Mouse (Mus musculus): ENCODE results near the gene Fam214b. TPM values are rescaled to one million over a fixed set of nuclear protein-coding genes. Genes with fewer than 3 reads are reported as not detected.

Gene Fam214b
- total and polyA plus RNA-seq, 3 experiments = 1.3 to 3.8 TPM; not detected in 1

GRCm38 (mm10) chr4:43031237-43031995, 14.6 kb downstream of the Fam214b start, which contains the start of gene Stoml2 (continued):
- TF ChIP-seq MYB (IDR thresholded peaks at IDR 0.05; ENCODE audit: low read depth, low read length) = no peak
- no peak for TF ChIP-seq TAL1 (IDR thresholded peaks at IDR 0.05; ENCODE audit: low read length)
- TF ChIP-seq MAX (IDR thresholded peaks at IDR 0.05; ENCODE audit: low read length) = peak; percentile 63; the same call in 1 of the 2 replicates
- no peak for TF ChIP-seq UBTF (IDR thresholded peaks at IDR 0.05; ENCODE audit: borderline replicate concordance, insufficient read depth, low read depth, low read length)

- Histone ChIP-seq H3K36me3 (ENCODE audit: control insufficient read depth in 1 of 2, insufficient read depth in 2 of 2, low read length in 2 of 2) (peaks cover 1 to 5% of the 10 kb centered on the region in 2 experiments; a peak in 3 of 4 replicates), H3K27me3 (ENCODE audit: control insufficient read depth in 1 of 2, insufficient read depth in 2 of 2, low read length in 2 of 2) (no peaks in the 10 kb centered on the region), H3K27ac (ENCODE audit: control insufficient read depth, low read depth, low read length) (peak overlapping the region; percentile 75), H3K9me3 (replicated peaks; ENCODE audit: insufficient read depth, low read length) (no peaks in the 10 kb centered on the region), H3K4me3 (ENCODE audit: control insufficient read depth in 1 of 2, insufficient read depth in 1 of 2, low read depth in 2 of 2, low read length in 2 of 2) (peak overlapping the region; percentile 84 to 93), H3K79me2 (ENCODE audit: control insufficient read depth, insufficient read depth, low read length, poor library complexity) (peaks cover 16% of the 10 kb centered on the region), H3K4me1 (ENCODE audit: control insufficient read depth in 1 of 2, insufficient read depth in 2 of 2, low read length in 2 of 2) (peaks cover 4 to 9% of the 10 kb centered on the region in 2 experiments; a peak in 3 of 4 replicates), H3K9ac (ENCODE audit: control insufficient read depth, low read depth, low read length, poor library complexity, severe bottlenecking) (peak overlapping the region; percentile 88)
- peak; percentile 57 for DNase-seq (ENCODE audit: low read depth, low spot score)
- TF ChIP-seq TCF12 (IDR thresholded peaks at IDR 0.05; ENCODE audit: low read depth, low read length) (no peak), ZC3H11A (IDR thresholded peaks at IDR 0.05; ENCODE audit: low read depth, low read length) (no peak), ZKSCAN1 (IDR thresholded peaks at IDR 0.05; ENCODE audit: low read depth, low read length) (no peak), GATA1 (IDR thresholded peaks at IDR 0.05; ENCODE audit: low read depth, low read length) (no peak), E2F4 (IDR thresholded peaks at IDR 0.05; ENCODE audit: borderline replicate concordance, low read depth, low read length) (no peak), RAD21 (IDR thresholded peaks at IDR 0.05; ENCODE audit: low read depth, low read length) (no peak), SIN3A (IDR thresholded peaks at IDR 0.05; ENCODE audit: low read length) (no peak)
Measured at GRCm38 (mm10) chr4:43030780-43031230, 15.2 kb downstream of the Fam214b start.

GRCm38 (mm10) chr4:43030352-43030751, 15.7 kb downstream of the Fam214b start:
- H3K27me3 ChIP-seq (ENCODE audit: control insufficient read depth in 1 of 2, insufficient read depth in 2 of 2, low read length in 2 of 2) = no peaks in the 10 kb centered on the region
- H3K4me1 ChIP-seq (ENCODE audit: control insufficient read depth in 1 of 2, insufficient read depth in 2 of 2, low read length in 2 of 2) = peaks cover 4 to 9% of the 10 kb centered on the region in 2 experiments; a peak in 3 of 4 replicates
- peaks cover 1 to 5% of the 10 kb centered on the region in 2 experiments; a peak in 3 of 4 replicates for H3K36me3 ChIP-seq (ENCODE audit: control insufficient read depth in 1 of 2, insufficient read depth in 2 of 2, low read length in 2 of 2)
- TF ChIP-seq USF1 (IDR thresholded peaks at IDR 0.05; ENCODE audit: low read depth, low read length) (no peak), RAD21 (IDR thresholded peaks at IDR 0.05; ENCODE audit: low read depth, low read length) (no peak), CTCF (IDR thresholded peaks at IDR 0.05 in 2 of 3, conservative IDR thresholded peaks at IDR 0.05 in 1 of 3; ENCODE audit: control insufficient read depth in 1 of 3, insufficient read depth in 1 of 3, low read depth in 2 of 3, low read length in 3 of 3, poor library complexity in 1 of 3, severe bottlenecking in 1 of 3) (no peak), MYC (IDR thresholded peaks at IDR 0.05; ENCODE audit: low read depth, low read length) (no peak), JUND (IDR thresholded peaks at IDR 0.05; ENCODE audit: low read depth, low read length) (no peak), NRF1 (IDR thresholded peaks at IDR 0.05; ENCODE audit: insufficient read depth, low read depth, low read length, poor library complexity, severe bottlenecking) (no peak)
- no peaks in the 10 kb centered on the region for H3K9me3 ChIP-seq (replicated peaks; ENCODE audit: insufficient read depth, low read length)
- peak overlapping the region; percentile 75; the same call in 1 of the 2 replicates for H3K27ac ChIP-seq (ENCODE audit: control insufficient read depth, low read depth, low read length)
- peaks cover 16% of the 10 kb centered on the region for H3K79me2 ChIP-seq (ENCODE audit: control insufficient read depth, insufficient read depth, low read length, poor library complexity)
- peak overlapping the region; percentile 88 for H3K9ac ChIP-seq (ENCODE audit: control insufficient read depth, low read depth, low read length, poor library complexity, severe bottlenecking)
- peak overlapping the region; percentile 84 to 93 for H3K4me3 ChIP-seq (ENCODE audit: control insufficient read depth in 1 of 2, insufficient read depth in 1 of 2, low read depth in 2 of 2, low read length in 2 of 2)
- DNase-seq (ENCODE audit: low read depth, low spot score) = no peak
